Mouse (Mus musculus) heart, postnatal 10 days (tissue): ENCODE results near the gene Zfp672. TPM values are rescaled to one million over a fixed set of nuclear protein-coding genes. Genes with fewer than 3 reads are reported as not detected.

ENCODE experiments used
- DNase-seq, 2 experiments: peaks; one replicate each; pipeline ENCODE4 v3.0.0; 2021
- intact Hi-C: fragments of 180-260 bp; cut with DNase I; formaldehyde crosslinking; loops from one replicate; pipeline ENCODE4 v1.15.1; 2025
- total RNA-seq, 2 experiments: library from RNA; stranded (reverse); gene quantifications; 2 replicates each; pipeline ENCODE4 v1.2.3; 2021

Zfp672 gene
- total RNA-seq, 2 experiments from 2014 or later, result 48.5 to 51.4 TPM

DNA sequence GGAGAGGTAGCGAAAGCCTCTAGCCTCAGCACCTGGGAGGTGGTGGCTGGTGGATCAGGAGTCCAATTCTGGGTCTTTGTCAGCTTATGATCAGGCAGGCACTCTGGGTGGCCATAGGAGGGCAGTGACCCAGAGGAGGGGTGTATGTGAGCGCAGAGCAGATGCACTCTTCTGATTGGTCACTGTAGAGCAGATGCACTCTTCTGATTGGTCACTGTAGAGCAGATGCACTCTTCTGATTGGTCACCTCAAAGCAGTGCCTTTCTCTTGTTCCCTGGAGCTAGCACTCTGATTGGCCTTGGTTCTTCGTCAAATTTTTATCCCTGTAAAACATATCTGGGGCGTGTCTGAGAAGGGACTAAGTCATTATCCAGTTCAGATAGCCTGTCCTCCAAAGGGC lies 37.3 kb downstream of the Zfp672 start:
- intact Hi-C loops, result no loop called here
- DNase-seq, result no peak

DNA sequence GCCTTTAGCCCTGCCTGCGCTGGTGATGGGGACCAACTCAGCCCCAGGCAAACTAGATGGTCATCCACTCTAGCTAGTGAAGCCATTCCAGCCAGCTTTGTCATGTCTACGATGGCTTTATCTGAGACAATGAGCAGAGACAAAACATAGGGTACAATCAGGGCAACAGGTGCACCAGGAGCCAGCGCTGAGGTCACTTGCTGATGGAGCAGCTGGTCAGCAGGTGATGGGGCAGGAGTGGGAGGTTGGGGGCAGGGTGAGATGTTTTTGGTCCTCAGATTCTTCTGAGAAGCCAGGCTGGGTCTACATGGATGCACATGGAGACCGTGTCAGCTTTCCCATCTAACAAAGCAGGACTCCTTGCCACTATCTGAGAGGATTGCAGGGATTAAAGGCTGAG lies 39.3 kb downstream of the Zfp672 start:
- no peak for DNase-seq
- intact Hi-C loops, result no loop called here

DNA sequence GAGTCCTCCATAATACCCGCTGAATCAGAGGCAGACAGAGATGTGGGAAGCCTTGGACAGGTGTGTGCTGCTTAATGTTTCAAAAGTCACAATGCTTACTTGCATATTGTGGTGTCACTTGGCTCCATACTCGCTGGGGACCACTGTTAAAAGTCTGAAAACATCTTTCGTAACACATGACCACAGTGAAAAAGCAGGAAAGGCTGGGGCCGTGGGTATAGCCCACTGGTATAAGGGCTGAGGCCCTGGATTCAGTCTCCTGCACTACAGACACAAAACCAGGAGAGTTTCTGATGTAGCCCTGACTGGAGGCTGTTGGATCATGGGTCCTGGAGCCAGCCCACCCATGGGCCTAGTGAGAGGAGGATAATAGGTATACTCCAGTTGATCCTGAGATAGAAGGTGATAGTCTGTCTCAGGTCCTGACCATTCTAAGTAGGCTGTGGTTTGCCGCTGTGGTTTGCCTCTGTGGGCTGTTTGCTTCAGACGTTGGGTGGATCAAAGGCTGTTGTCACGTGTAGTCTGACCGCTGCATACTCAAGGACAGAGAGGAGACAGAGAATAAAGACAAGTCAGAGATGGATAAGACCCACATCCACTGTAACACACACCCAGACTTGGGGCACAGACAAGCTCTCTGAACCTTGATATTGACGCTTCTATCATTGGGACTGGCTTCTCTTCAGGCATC lies 40.0 kb downstream of the Zfp672 start:
- no peak for DNase-seq

DNA sequence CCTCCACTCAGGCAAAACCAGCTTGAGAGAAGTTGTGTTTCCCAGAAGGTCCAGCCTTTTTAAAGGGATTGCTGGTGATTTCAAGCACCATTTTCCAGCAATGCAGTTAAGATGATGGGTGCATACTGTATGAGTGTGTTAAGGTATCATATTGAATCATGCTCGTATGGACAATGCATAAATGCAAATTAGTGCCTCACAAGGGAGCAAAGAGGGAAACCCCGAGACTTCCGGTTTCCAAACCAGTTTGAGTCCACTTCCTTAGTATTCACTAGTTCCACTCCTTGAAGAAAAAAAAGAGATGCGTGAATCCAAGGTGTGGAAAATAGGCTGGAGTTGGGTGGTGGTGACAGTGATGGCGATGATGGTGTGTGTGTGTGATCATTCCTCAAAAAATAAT lies 47.6 kb downstream of the Zfp672 start:
- intact Hi-C loops, result no loop called here
- DNase-seq, result no peak

More for the DNA sequence above, 40.0 kb downstream of the Zfp672 start:
- intact Hi-C loops, result no loop called here

DNA sequence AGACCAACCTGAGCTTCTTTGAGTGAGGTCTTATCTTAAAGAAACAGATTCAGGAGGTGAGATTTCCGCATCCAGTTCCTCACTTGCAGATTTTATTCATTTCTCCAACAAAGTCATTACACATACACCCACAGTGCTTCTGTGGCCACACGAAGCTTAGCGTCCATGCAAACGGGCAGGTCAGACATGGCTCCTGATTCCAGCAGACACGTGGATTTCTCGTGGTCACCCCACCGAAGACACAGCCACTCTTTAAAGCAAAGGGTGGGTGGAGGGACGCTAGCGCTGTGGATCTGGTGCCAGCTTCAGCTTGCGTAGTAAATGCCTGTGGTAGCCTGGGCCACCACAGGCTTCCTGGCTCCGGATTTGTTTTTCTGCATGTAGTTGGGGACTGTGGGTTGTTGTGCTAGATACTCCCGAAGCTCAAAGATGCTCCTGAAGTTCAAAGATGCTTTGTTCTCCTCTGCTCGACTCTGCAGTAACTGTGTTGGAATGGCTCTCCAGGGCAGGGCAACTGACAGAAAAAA lies 48.1 kb downstream of the Zfp672 start:
- no peak for DNase-seq
- intact Hi-C loops, result no loop called here

DNA sequence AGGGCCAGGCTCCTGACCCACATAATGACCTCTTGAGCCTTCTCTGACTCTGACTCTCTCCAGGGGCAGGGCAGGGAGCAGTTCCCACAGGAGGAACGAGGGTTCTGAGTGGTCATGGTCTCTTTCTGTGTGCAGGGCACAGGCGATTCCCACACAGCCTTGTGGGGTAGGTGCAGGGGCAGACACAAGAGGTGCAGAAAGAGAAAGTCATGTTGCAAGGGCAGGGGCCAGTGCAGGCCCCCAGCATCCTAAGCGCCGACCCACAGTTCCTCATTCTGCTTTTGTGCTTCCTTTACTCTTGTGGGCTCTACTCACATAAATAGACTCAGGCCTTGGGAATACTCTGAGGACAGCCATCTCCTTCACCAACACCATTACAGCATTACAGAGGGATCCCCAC lies 54.4 kb downstream of the Zfp672 start:
- intact Hi-C loops, result no loop called here
- DNase-seq, result no peak

DNA sequence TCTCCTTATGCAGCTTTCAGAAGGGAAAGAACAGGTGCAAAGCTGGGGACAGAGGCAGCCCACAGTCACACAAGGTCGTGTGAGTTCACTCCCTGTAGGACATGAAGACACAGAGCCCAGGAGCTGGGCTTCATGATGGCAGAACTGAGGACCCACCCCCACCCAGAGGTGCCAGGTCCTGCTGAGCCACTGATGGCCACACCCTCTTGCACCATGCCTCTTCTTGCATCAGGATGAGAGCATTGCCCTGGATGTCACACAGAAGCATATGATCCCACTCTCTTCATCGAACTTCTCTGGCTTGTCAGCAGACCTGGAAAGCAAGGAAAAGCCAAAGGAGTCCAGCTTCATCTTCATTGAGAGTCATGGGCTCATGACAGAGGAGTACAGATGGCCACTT lies 55.6 kb downstream of the Zfp672 start, which contains the start of gene 4930438A08Rik:
TSS of gene 4930438A08Rik (plus strand) at position 228 of the 400 bp plus-strand sequence.
- DNase-seq, result no peak
- intact Hi-C loops, result no loop called here

DNA sequence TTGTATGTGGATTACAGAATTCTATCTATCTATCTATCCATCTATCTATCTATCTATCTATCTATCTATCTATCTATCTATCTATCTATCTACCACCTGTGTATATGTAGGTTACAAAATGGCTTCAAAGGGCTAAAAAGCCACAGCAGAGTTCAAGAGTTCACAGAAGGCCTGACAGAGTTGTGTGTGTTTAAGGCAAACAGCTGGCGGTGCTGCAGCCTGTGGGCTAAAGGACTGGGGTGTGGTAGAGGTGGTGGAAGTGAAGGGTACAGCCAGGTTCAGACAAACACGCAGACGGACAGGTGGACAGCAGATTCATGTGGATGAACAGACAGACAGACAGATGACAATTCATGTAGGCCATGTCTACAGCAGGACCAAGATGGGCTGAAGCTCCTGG lies 61.9 kb downstream of the Zfp672 start:
- intact Hi-C loops, result no loop called here

More for the DNA sequence above, 61.9 kb downstream of the Zfp672 start:
- no peak for DNase-seq

Other genes starting within 250 kb of the Zfp672 start
- gene Gm12248, start 237.2 kb downstream of the Zfp672 start, total RNA-seq, result not detected
- gene Cnot8, start 226.2 kb downstream of the Zfp672 start, total RNA-seq, result 10 to 100 TPM; 42.6 to 46.9 TPM
- gene Gemin5, start 161.8 kb downstream of the Zfp672 start, total RNA-seq, result 10 to 100 TPM; 10.2 to 11.9 TPM
- gene Mrpl22, start 158.7 kb downstream of the Zfp672 start, total RNA-seq, result 10 to 100 TPM; 49.5 to 54.2 TPM
- 1 to 10 TPM; 3.1 to 5.1 TPM for gene Igtp, start 130.8 kb downstream of the Zfp672 start, total RNA-seq
- gene Irgm2, start 130.7 kb downstream of the Zfp672 start, total RNA-seq, result 1 to 10 TPM; 5.1 to 7.4 TPM
- not detected for gene 4930438A08Rik, start 55.5 kb downstream of the Zfp672 start, total RNA-seq
- 1 to 10 TPM; 4.5 TPM for gene Zfp692, start 23.3 kb downstream of the Zfp672 start, total RNA-seq
- 10 to 100 TPM; 44.3 to 44.8 TPM for gene Sh3bp5l, start 385 bp upstream of the Zfp672 start, total RNA-seq
- gene Lypd8, start 48.7 kb upstream of the Zfp672 start, total RNA-seq, result under 1 TPM in 1 of 2 experiments, not detected in 1; 0.22 TPM
- gene 1810065E05Rik, start 90.8 kb upstream of the Zfp672 start, total RNA-seq, result not detected
- gene Gm12253, start 102.2 kb upstream of the Zfp672 start, total RNA-seq, result not detected
- not detected for gene Lypd9, start 122.6 kb upstream of the Zfp672 start, total RNA-seq
- not detected for gene Olfr30, start 131.9 kb upstream of the Zfp672 start, total RNA-seq
- not detected for gene Olfr332, start 162.2 kb upstream of the Zfp672 start, total RNA-seq
- not detected for gene Olfr331, start 172.2 kb upstream of the Zfp672 start, total RNA-seq
- gene Olfr330, start 204.5 kb upstream of the Zfp672 start, total RNA-seq, result not detected
- gene Olfr329-ps, start 216.1 kb upstream of the Zfp672 start, total RNA-seq, result not detected
- under 1 TPM in 1 of 2 experiments, not detected in 1; 0.07 TPM for gene Olfr328, start 225.3 kb upstream of the Zfp672 start, total RNA-seq
- gene Olfr224, start 240.2 kb upstream of the Zfp672 start, total RNA-seq, result not detected
- gene Olfr325, start 247.4 kb upstream of the Zfp672 start, total RNA-seq, result not detected